Mouse (Mus musculus): ENCODE data around the gene Lgr4.

Lgr4 gene

GRCm38 (mm10) chr2:109976181-109976580 lies 58.7 kb downstream of the Lgr4 start:
- no peak for DNase-seq (ENCODE audit: low spot score in 2 of 2)

- DNase-seq (ENCODE audit: low spot score in 2 of 2) = no peak
These were observed 59.9 kb downstream of the Lgr4 start for GRCm38 (mm10) chr2:109977322-109977721.

DNA sequence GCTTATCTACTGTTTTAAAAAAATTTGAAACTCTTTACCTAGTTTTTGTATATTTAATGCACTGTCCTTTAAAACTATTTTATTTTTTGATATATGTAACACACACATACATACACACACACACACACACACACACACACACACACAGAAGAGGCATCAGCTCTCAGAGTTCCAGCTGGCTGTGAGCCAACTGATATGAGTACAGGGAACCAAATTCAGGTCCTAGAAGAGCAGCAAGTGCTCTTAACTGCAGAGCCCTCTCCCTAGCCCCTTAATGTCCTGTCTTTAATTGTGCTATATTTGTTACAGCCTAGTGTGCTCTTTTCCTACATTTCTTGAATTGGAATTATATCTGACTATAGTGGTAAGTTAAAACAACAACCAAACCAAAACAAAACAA lies 61.8 kb downstream of the Lgr4 start:
- DNase-seq (ENCODE audit: low spot score in 2 of 2) = no peak

- DNase-seq (ENCODE audit: low spot score in 2 of 2) = no peak
These were observed 66.0 kb downstream of the Lgr4 start for GRCm38 (mm10) chr2:109983435-109983834.

DNA sequence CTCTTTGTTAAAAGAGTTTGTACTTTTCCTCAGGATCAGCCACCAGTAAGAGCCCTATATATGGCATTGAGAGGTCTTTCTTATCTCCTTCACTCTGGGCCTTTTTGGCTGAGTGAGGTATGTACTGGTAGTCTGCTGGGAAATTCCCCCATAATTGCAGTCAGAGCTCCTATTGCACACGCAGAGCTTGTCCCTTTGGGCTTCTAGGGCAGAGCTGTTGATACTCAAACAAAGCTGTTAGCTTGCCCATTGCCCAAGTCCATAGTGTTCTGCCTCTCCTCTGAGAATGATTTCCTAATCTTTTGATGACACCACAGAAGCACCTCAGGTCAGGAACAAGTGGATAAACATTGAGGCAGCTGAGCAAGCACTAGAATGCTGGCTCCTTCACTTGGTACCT lies 67.5 kb downstream of the Lgr4 start:
- no peak for DNase-seq (ENCODE audit: low spot score in 2 of 2)

DNA sequence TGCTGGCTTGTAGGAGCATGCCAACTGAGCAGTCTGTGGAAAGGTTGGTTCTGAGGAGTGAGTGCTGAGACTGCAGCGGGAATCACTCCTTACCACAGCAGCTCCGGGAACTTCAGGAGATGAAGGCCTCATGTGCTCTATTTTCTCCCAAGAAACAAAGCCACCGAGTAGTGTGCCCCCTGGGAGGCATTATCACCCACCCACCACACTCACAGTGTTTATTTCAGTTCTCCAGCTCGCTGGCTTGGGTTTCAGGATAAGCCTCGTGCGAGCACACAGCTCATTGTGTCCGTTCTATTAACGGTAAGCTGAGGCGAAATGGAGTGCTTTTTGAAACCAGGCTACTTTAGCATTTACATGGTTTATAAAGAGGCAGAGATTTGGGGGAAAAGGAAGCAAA lies 68.1 kb downstream of the Lgr4 start:
- DNase-seq (ENCODE audit: low spot score in 2 of 2) = no peak

- no peak for DNase-seq (ENCODE audit: low spot score in 2 of 2)
These were observed 68.8 kb downstream of the Lgr4 start for GRCm38 (mm10) chr2:109986036-109986785.

DNA sequence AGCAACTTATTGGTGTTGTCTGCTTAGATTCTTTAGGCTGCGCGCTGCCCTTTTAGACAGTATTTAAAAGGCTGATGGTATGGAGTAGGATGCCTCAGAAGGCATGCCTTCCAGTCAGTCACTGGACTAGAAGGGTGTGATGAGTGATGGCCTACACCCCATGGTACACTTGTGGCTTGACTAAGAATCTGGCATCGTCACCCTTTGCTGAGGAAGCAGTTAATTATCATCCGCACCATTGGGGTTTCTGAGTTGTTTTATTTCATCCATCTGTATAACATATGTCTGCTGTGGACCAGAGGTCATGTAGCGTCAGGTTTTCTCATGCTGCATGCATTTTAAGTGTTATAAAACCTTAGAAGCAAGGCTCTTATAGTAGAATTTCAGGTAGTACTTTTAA lies 70.5 kb downstream of the Lgr4 start:
- DNase-seq (ENCODE audit: low spot score in 2 of 2) = no peak

DNA sequence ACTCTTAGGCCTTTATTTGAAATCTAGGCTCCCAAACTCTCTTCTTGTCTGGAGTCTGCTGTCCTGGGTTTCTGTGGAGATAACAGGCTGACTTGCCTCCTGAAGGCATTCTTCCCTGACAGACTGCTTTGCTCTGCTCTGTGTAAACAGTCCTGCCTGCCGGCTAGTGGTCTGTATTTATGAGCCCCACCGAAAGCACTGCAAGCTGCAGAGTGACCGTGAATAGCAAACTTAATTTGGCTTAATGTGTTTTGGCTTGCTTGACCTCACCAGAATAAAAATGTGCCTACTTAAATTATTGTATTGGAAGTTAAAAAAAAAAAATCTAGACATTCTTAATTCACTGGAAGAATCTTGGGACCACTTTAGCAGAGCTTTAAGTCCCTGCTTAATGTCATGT lies 71.7 kb downstream of the Lgr4 start:
- DNase-seq (ENCODE audit: low spot score in 2 of 2) = no peak

DNA sequence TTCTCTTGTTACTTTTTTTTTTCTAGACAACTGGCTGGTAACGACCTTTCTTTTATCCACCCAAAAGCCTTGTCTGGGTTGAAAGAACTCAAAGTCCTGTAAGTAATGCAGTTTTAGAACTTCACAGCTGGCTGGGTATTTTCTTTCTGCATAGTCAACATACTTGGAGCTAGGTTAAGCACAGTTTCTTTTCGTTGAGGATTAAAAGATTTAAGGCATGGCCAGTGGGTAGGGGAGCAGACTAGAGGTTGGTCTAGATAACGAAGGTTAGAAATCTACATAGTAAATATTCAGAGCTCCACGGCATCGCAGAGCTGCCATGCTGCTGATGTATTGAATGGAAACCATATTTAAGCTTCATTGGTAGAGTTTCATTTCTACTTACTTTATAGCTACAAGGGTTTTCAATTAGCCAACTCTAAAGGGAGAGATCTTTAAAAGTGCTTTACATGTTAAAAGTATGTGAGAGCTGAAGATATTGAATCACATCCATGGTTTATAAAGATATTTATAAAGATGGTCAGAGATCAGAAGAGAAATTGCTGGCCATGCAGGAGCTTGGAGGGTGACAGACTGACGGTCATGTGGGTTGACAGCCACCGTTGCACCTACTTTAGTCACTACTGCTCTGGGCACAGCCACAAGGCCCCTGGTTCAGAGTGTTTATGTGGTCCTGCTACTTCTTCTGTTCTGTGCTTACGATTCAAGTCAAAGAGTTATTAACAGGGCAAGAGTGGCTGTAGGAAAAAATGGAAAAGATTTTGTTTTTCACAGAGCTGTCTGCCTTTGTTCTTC lies 72.4 kb downstream of the Lgr4 start:
- DNase-seq (ENCODE audit: low spot score in 2 of 2) = no peak

GRCm38 (mm10) chr2:109991754-109992153 lies 74.3 kb downstream of the Lgr4 start:
- DNase-seq (ENCODE audit: low spot score in 2 of 2) = no peak

DNA sequence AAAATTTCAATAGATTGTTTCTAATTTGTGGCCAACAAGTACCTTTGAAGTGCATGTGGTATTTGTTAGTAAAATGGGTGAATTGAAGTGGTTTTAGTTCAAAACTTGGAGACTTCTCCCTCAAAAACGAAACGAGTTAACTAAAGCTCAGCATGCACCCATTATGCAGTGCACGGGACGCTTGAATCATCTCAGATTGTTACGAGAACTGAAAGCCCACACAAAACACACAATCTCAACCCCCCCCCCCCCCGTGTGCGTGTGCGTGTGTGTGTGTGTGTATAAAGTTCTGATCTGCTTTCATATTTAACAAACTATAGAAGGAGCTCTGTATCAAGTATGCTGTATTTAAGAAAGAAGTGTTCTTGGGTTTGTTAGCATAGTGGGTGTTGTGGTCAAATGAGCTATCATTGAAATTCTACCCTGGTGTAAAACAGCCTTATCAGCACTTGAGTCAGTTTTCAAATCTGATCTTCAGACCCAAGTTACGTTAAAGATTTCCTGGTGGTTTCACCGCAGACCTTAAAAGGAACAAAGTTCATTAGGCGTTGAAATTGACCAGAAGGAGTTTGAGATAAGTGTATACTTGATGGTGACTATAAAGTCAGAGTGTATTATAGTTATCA lies 75.1 kb downstream of the Lgr4 start:
- DNase-seq (ENCODE audit: low spot score in 2 of 2) = no peak

GRCm38 (mm10) chr2:109993404-109993803 lies 76.0 kb downstream of the Lgr4 start:
- no peak for DNase-seq (ENCODE audit: low spot score in 2 of 2)

DNA sequence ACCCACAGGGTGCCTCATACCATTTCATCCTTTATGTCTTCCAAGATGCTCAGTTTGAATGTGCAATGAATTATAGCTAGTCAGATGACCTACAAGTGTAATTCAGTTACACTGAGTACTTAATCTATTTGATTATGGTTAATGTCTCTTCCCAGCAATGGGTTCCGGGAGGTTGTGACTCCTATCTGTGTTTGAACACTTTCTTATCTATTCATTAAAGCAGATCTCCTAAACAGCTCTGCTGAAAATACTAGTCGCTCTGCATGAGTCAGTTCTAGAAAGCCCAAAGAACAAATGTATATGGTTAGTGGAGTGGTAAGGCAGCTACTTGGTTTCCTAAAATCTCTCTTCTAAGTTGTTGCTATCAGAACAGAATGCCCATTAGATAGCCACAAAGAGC lies 77.6 kb downstream of the Lgr4 start:
- no peak for DNase-seq (ENCODE audit: low spot score in 2 of 2)

GRCm38 (mm10) chr2:109996411-109996810 lies 79.0 kb downstream of the Lgr4 start:
- DNase-seq (ENCODE audit: low spot score in 2 of 2) = no peak

DNA sequence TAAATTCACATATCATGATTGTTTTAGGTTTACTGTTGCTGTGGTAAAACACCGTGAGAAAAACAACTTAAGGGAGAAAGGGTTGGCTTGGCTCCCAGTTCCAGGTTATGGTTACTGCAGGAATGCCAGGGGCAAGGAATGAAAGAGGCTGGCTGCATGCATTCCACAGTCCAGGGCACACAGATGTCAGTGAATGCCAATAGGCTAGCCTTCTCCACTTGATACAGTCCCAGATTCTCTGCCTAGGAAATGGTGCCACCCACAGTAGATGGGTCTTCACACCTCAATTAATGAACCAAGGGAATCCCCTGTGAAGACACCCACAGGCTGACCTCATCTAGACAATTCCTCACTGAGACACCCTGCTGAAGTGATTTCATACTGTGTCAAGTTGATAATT lies 87.2 kb downstream of the Lgr4 start:
- no peak for DNase-seq (ENCODE audit: low spot score in 2 of 2)

DNA sequence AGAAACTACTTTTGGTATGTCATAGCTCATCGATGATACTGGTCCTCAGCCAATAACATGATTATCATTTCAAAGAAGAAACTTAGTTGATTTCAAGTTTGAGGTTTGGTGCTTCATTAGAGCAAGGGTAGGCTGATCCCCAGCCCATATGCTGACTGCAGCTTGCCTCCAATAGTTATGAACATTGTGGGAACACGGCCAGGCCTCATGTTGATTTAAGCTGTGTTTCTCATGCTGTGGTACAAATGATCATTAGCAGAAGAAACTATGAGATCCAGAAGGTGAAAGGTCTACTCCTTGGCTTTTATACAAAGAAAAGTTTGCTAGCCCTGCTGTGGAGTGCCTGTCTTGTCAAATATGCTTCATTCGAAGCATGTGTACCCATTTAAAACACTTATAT lies 87.7 kb downstream of the Lgr4 start:
- DNase-seq (ENCODE audit: low spot score in 2 of 2) = no peak

DNA sequence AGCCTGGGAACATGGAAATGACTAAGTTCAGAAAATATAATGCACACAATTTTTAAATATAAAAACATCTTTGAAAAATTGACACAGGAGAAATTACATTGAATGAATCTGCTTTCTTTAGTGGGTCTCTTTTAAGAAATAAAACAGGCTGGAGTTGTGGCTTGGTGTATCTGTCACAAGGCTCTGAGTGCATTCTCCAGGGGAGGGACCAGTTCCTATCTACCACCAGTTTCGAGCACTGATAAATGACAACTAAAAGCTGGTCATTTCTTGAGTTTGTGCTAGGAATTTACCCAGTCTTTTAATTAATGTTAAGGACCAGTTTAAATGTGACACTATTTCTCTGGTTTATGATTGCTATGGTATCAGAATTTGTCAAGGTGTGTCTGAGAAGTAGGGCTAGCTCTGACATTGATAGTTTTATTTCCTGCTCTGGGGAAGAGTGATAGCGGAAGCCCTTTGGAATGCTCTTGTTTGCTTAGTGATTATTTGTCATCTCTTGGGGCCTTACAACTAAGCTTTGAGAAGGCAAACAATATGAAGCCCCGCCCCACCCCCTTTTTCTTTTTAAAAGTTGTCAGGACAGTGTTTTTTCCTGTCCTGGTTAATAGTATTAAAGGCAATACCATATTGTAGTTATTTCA lies 88.3 kb downstream of the Lgr4 start:
- DNase-seq (ENCODE audit: low spot score in 2 of 2) = no peak

GRCm38 (mm10) chr2:110007423-110008267 lies 90.2 kb downstream of the Lgr4 start:
- DNase-seq (ENCODE audit: low spot score in 2 of 2) = no peak

GRCm38 (mm10) chr2:110009449-110009848 lies 92.0 kb downstream of the Lgr4 start:
- DNase-seq (ENCODE audit: low spot score in 2 of 2) = no peak

GRCm38 (mm10) chr2:110012184-110012725 lies 94.8 kb downstream of the Lgr4 start:
- no peak for DNase-seq (ENCODE audit: low spot score in 2 of 2)
